Mouse (Mus musculus): ENCODE measurements around the gene Fgfr2.
"Not testable (repeated sequence)": the region's sequence is repeated elsewhere in the genome, so short reads cannot be mapped to it uniquely, and the experiment has no call there.

Gene Fgfr2

DNA sequence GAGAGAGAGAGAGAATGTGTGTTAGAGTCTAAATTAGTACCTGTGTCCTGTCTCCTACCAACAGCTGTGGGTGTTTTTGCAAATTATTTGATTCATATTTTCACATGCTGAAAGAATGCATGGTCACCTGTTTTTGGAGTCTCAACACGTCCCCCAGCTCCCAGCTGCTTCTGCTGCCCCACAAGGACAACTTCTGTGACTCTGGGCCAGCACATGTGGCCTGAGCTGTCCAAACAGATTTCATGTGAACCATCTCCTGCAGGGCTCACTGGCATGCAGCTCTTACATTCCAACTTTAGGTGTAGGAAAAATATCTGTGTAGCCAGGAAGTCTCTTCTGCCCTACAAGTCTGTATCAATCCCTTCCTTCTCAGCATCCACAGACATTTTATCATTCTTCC, 2494.5 kb downstream of the Fgfr2 start:
- DNase-seq (ENCODE audit: low read depth, low spot score): no peak

DNA sequence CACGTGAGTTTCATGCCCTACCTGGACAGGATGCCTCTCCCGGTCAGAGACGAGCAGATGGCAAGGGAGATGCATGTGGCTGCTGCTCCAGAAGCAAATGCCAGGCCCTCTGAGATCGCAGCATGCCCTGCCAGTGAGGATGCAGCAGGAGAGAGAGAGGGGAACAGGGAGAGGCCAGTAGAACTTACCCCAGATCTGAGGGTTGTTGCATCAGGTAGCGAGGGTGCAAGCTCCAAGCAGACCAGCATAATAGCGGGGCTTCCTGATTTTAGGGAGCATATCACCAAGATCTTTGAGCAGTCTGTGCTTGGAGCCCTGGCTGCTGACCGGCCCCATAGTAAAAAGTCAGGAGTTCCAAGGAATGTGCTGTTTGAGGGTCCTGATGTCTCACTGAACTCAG, 2497.8 kb downstream of the Fgfr2 start:
- DNase-seq (ENCODE audit: low read depth, low spot score): no peak

DNA sequence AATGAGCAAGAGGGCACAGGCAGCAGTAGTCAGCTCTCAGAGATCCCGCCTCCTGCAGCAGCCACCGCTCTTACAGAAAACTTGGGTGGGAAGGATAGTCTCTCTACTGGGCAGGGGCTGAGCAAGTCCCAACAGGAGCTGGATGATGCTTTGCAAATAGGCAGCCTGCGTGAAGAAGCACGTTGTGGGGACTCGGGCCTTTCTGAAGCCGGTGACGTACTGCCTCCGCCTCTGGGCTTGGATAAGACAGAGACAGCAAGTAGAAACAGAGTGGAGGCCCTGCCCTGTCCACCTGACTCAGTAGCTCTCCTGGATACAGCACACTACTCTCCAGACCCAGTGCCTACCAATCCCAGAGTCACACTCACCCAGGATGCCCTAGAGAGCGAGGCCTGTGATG, 2498.9 kb downstream of the Fgfr2 start:
- DNase-seq (ENCODE audit: low read depth, low spot score): no peak

DNA sequence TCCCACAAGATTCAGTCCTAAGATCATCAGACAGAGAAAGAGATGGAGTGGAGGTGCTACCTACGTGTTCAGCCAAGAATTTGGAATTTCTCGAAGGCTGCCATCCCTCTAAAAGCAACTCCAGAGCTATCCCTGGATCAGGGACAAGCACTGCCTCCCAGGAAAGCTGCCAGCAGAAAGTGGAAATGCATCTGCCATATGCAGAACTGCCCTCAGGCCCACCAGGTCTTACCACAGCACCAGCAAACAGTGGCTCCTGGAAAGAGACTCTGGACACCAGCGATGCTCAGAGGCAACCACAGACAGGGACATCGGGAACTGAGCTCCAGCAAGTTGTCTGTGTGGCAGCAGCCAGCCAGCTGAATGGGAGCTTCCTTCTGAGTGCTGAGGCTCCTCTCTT, 2500.8 kb downstream of the Fgfr2 start:
- DNase-seq (ENCODE audit: low read depth, low spot score): no peak

DNA sequence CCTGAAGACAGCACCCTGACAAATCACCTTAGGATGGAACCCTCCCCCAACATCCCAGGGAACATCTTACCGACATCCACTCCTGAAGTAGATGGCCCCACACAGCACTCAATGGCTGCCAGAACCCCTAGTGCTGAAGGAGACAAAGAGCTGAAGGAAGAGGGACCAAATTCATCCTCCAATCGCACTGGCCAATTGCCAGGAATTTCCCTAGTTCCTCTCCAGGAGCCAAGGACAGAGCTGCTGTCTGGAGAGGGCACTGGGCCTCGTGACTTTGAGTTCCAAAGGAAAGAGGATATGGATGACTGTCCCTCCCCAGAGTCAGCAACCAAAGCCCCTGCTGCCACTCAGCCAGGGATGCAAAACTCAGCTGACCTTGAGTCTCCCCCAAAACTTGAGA, 2501.2 kb downstream of the Fgfr2 start:
- DNase-seq (ENCODE audit: low read depth, low spot score): no peak

DNA sequence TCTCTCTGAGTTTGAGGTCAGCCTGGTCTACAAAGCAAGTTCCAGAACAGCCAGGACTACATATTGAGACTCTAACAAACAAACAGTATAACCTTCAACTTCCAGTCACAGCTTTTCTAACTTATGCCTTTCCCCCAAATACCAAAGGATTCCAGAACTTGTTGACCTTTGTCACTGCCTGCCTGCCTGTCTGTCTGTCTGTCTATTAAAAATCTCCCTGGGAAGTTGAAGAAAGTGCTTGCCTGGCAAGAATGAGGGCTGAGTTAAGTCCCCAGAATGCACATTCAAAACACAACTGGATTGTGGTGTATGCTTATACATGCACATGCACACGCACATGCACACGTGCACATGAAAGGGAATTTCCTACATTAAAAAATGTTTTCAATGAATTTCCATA, 2502.1 kb downstream of the Fgfr2 start:
- DNase-seq (ENCODE audit: low read depth, low spot score): no peak

DNA sequence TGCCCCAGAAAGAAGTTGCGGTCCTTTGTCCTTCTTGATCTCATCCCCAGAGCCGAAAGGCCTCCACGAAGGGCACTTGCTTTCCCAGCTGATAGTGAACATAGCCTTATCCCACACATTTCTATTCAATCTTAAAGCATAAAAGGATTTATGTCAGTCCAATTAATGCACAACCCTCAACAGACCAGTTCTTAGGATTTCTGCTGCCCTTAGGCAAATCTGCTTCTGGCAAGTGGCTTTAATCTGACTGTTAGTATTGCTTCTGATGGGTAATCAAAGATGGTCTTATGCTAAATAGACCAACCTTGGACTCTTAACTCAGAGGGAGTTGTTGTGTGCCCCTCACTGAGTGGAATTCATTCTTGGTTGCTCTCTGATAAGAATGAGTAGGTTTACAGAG, 2505.6 kb downstream of the Fgfr2 start:
- DNase-seq (ENCODE audit: low read depth, low spot score): no peak

DNA sequence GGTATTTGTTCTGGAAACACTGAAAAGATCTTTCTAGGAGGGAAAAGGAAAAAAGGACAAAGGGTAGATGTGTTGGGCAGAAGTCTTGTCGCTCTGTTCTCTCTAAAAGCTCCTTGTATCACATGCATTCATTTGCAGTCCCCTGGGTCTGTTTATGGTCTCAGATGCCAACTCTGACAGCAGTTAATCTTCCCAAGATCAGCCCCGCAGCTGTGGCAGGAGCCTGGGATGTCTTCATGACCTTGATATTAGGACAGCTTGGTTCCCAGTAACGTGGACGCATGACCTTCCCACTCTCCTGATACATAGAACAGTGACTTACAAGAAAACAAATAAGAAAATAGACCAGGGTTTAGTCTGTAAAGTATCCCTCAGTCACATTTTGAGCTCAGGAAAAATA, 2509.2 kb downstream of the Fgfr2 start:
- DNase-seq (ENCODE audit: low read depth, low spot score): no peak

DNA sequence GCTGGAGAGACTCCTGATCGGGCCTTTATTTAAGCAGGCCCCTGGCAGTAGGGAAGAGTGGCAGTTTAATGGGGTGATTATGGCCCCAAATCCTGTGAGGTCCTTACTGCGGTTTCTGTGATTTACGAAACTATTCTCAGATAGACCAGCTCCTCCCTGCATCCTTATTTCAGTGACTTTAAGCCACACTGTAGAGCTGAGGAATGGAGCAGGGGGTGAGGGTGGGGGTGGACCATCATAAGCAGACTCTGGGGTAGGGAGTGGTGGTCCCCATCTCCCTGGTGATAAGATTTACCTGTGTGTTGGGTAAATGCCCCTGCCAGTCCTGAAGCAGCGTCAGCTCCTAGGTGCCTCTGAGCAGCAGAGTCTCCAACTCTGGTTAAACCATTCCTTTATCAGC, 2516.2 kb downstream of the Fgfr2 start:
- DNase-seq (ENCODE audit: low read depth, low spot score): no peak

DNA sequence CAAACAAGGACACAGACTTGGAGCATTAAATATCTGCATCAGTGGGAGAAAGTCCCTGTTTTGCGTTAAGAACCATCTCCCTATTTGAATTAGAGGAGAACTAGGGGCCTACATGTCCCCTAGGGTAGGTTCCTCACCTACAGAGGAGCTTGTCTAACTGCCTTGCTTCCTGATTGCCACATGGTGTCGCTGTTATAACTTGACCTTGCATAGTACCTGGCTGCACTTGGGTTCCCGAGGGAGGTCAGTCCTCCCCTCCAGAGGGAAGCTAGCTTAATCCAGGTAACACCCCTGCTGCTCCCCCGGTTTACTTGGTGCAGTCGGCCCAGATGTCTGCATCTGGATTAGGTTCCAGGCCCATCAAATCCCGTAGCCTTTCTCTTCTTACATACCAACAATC, 2518.0 kb downstream of the Fgfr2 start:
- DNase-seq (ENCODE audit: low read depth, low spot score): no peak

DNA sequence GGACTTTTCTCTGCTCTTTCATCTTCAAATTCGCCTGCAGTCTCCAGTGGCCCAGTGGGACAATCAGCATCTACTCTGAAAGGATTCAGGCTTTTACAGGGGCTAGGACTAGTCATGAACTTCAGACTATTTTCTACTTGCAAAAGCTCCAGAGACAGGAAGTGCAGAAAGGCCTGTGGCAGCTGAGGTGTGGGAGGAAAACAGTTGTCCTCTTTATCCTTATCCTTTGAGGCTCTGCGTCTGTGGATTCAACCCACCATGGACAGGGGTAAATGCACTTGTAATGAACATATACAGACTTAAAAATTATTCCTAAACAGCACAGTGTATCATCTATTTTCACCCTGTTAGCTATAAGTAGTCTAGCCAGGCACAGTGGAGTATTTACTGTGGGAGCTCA, 2518.8 kb downstream of the Fgfr2 start:
- DNase-seq (ENCODE audit: low read depth, low spot score): peak; percentile 59

DNA sequence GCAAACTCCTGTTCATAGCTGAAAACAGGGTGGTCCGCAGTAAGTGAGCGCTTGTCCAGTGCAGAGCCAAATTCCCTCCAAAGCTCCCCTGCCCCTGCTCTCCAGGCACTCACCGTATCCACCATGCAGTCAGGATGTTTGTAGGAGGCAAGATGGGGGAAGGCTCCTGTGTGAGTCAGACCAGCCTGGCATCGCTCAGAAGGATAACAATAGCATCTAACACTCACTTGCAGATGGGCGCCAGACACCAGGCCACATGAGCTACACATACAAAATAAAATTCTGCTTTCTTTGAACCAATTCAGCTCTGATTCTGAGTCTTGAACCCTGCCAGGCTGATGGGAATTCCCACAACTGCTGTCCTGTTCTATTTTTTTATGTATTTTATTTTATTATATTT, 2519.6 kb downstream of the Fgfr2 start:
- DNase-seq (ENCODE audit: low read depth, low spot score): peak; percentile 77

DNA sequence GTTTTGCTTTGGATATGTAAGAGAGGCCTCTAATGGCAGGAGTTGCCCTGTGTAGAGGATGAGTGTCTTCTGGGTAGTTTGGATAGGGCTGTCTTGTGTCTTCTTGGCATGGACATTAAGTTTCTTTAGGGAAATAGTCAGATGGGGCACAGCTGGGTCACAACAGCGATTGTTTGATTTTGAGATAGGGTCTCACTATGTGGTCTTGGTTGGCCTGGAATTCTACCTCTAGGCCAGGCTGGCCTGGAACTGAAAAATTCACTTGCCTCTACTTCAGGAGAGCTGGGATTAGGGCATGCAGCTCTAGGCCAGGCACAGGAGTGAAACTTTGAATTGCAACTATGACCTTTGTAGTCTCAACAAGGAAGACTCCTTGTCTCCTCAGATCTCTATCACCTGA, 2520.3 kb downstream of the Fgfr2 start:
- no peak for DNase-seq (ENCODE audit: low read depth, low spot score)

DNA sequence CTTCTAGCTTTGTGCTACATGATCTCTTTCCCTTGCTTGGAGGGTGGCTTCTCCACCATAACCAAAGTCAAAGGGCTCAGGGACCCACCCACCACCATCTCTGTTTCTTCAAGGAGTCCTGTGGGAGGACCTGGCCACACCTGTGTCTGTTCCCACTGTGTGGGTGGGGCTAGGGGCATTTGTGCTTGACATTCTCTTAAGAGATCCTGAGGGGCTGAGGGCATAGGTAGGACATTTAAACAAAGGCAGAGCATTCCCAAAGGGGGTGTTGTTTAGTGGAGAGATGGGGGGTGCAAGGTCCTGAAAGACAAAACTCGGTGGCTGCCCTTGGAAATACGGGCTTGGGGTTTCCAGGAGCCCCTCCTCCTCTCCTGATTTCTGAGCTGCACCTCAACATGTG, 2522.6 kb downstream of the Fgfr2 start:
- DNase-seq (ENCODE audit: low read depth, low spot score): no peak

DNA sequence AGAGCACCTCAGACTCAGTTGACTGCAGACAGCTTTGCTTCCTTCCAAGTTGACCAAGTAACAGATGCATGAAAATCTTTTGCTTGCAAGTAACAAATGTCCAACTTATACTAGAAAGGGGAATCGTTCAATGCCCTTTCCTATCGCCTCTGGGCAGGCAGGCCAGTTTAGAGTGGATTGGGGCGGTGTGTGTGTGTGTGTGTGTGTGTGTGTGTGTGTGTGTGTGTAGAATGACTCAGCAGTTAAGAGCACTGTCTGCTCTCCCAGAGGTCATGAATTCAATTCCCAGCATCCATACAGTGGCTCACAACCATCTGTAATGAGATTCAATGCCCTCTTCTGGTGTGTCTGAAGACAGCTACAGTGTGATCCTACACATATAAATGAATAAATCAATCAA, 2523.1 kb downstream of the Fgfr2 start:
- no peak for DNase-seq (ENCODE audit: low read depth, low spot score)

DNA sequence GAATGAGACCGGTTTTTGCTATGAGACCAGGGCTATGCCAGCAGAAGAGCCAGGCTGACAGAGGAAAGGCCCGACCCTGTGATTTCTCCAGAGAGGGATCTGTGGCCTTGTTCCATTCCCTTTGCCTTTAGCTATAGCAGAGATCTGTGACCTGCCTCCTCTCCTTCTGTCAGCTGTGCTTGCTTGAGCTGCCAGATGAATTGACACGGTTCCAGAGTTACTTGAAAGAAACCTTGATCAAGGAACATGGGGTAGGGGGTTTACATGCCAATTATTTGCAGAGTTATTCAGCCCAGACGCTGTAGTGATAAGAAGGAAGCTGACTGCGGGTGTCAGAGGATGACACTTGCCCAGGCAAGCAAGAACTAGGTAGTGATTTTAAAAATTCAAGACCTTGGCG, 2525.6 kb downstream of the Fgfr2 start:
- no peak for DNase-seq (ENCODE audit: low read depth, low spot score)

DNA sequence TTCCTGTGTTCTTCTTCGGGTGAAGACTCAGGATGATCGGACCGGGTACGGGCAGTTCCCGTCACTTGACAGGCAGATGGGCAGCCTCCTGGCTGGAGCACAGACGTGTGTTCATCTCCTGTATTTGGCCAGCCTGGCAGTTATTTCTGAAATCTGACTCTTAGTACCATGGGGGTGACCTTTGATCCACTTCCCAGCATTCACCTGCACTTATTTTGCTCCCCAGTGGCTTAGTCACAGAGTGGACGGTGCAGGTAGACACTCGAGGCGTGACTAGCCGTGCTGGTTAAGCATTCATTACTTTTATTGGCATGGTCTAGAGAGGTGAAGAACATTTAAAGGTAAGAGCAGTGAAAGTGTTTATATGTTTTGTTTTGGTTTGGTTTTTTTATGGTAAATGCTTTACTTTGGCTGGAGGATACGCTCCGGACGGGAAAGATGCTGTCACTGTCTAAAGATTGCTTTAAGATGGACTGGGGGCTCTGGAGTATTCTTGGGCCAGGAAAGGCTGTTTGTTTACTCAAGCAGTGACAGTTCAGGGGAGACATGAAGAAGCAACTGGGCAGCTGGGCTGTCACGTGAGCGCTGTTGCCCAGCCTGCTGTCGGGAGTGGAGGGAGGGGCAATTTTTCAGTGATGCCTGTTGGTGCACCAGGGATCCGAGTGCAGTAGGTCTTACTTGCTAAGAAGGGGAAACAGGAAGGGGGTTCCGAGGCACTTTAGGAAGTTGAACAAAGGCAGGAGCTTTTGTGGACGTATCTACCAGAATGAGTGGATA, 2526.9 kb downstream of the Fgfr2 start:
- not testable (repeated sequence) for DNase-seq (ENCODE audit: low read depth, low spot score)

DNA sequence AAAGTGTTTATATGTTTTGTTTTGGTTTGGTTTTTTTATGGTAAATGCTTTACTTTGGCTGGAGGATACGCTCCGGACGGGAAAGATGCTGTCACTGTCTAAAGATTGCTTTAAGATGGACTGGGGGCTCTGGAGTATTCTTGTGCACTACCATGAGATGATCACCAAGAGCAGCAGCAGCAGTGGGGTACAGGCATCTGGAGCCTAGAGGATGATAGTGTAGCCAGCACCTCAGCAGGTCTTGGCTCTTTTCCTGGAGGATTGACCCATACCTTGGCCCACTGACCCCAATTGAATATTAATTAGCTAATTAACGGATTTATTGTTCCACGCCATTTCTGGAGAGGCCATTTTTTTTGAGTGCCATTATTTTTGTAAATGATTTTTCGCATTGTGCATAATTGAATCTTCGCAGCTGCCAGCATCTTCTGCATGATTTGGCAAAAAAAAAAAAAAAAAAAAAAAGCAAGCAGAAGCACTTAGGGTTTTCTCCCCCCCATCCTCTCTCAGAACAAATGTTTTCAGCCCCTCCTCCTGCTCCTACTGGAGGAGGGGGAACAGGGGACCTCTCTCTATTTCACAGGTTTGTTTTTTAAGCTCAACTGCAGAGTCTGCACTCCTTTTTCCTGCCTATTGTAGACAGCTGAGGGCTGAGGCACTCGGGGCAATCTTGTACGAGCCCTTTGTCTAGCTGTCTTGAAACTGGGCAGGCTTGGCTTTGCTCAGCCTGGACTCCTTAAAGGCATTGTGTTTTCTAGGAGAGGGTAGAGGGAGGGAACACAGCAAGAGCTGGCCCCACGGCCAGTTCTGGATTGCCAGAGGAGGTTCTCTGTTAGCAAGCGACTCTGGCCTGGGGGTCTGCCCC, 2529.5 kb downstream of the Fgfr2 start:
- DNase-seq (ENCODE audit: low read depth, low spot score): not testable (repeated sequence)

DNA sequence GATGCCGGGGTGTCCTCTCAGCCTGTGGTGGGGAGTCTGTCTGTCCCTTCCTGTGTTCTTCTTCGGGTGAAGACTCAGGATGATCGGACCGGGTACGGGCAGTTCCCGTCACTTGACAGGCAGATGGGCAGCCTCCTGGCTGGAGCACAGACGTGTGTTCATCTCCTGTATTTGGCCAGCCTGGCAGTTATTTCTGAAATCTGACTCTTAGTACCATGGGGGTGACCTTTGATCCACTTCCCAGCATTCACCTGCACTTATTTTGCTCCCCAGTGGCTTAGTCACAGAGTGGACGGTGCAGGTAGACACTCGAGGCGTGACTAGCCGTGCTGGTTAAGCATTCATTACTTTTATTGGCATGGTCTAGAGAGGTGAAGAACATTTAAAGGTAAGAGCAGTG, 2530.2 kb downstream of the Fgfr2 start:
- DNase-seq (ENCODE audit: low read depth, low spot score): not testable (repeated sequence)

DNA sequence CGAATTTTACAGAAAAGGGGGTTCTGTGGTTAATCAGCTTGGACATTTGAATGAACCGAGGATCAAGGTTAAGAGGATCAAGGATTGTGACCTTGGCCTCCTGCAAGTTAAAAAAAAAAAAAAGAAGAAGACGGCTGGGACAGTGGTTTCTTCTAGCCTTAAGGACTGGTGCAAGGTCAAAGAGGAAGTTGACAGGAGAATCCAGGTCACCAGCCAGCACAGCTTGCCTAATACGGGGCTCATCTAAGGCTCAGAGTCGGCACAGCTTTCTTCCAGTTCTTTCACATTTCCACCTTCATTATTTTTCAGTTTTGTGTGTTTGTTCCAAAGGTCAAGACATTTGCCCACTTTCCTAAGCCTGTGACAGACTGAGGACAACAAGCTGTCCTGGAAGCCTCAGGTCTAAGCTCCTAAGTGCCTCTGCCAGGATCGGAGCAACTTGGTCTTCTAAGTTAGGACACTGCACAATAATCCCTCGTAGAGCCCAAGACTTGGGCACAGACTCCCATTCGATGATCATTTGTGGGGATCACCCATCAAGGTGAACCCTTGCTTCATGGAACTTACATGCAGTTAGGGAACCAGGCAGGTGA, 2532.2 kb downstream of the Fgfr2 start:
- DNase-seq (ENCODE audit: low read depth, low spot score): no peak

DNA sequence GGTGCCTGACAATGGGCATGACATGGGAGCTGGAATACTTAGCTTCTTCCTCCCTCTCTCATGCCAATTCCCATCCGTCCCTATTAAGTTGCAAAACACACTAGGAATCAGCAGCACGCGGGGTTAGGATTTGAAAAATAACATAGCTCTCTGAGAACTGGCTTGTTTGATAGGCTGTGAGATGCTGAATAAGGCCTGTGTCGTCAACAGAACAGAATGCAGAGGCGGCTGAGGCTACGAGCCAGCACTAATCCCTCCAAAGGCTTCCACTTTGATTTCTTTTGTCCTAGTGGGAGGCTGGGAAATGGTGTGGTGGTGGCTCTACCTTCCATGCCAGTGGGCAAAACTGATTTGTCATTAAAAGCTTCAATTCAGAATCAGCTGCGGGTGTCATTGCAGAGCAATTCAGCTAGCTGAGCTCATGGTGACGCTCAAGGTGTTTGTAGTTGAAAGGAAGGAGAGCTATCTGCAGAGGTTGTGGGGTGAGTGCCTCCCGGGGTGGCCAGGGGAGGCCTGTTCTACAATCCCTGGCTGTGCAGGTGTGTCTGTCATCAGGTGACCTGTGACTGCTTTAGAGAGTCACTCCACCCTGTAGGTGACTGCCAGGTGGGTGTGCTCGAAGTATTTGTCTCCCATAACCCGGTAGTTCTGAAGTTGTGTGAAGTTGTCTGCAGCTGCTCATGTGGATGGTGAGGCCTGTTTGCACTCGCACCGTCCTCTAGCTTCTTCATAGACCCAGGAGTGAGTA, 2532.9 kb downstream of the Fgfr2 start:
- peak; percentile 23 for DNase-seq (ENCODE audit: low read depth, low spot score)

DNA sequence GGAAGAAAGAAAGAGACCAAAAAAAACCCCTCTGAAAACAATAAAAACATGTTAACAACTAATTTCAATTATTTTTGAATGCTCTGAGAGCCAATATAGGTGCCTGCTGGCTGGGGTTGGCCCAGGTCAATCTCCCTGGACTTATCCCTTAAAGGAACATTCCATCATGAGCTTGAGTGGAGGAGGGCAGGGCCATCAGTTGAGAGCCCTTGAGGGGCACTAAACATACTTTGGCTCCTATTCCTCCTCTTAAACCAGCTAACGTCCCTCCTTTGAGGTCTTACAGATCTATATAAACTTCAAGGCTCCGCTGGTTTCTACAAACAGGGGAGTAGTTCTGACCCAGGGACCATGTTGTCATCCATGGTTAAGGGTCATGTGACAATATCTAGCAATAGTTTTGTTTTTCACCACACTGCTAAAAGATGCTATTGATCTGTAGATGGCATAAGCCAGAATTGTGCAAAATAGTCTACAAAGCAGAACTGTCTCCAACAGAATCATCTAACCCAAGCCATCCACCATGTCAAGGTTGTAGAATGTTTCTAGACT, 2536.6 kb downstream of the Fgfr2 start:
- no peak for DNase-seq (ENCODE audit: low read depth, low spot score)
